Mouse (Mus musculus): ENCODE results near the gene March4. TPM values are rescaled to one million over a fixed set of nuclear protein-coding genes. Genes with fewer than 3 reads are reported as not detected.

Gene March4
- total RNA-seq, 2 experiments from 2014 or later = 0.04 to 0.16 TPM

DNA sequence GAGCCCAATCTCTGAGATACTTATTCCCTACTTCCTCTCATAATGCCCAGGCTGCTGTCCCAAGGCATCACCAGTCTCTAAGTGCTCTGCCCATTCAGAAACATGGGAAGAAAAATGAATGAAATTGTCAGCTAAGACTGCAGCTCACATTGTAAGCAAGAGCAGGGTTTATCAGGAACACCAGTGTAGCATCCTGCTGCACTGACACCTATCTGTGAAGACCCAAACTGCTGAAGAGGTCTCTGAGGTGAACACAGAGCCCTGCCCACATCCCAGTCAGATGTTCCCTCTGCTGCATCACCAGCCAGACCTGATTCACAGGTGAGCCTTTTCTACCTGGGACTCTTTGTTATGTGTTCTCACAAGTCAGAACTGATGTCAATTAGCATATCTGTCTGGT, 3.3 kb downstream of the March4 start:
- DNase-seq = no peak
- intact Hi-C loops (cut with DNase I; ENCODE audit: low total_unique reads) = no loop called here

DNA sequence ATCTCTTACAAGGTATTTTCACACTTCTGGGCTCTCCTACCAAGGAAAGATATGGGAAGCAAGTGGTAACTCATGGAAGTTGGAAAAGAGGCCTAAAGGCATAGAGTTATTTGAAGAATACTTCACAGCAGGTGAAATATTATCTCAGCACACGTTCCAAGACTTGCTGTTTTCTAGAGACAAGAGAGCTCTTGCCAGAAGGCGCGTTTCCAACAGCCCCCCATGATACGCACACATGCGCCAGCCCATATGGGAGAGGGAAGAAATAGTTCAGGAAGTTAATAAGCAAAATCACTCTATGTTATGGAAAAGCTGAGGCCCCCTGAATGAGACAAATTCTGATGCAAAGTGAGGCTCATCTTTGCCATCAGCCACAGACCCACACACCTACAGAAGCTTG, 3.8 kb downstream of the March4 start:
- intact Hi-C loops (cut with DNase I; ENCODE audit: low total_unique reads) = no loop called here

DNA sequence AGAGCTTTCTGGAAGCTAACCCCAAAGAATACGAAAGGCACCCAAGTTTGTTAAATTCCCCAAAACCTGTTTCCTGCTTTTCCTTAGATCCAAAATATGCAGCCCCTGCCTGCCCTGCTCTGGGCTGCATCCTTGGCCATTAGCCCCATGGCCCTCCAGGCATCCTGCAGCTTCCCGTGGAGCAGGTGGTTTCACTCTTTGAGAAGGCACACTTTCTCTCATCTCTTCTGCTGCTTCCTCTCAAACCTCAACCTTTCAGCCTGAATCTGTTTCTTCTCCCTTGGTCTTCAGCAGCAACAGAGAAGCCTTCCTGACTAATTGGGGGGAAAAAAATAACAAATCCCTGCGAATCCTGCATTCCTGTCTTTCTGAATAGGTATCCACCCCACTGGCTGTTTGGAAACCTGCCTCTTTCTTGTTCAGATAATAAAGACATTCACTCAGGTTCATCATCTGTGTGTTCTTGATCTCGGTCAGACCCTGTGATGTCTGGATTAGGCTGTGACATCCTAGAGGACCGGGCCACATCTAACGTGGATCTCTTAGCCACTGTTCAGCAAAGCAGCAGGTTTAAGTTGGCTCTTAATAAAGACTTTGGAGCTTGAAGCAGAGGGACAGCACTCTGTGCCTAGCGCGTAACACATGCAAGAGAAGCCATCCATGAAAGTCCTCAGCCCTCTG, 6.1 kb downstream of the March4 start:
- intact Hi-C loops (cut with DNase I; ENCODE audit: low total_unique reads) = no loop called here

More for the DNA sequence above, 3.8 kb downstream of the March4 start:
- no peak for DNase-seq

DNA sequence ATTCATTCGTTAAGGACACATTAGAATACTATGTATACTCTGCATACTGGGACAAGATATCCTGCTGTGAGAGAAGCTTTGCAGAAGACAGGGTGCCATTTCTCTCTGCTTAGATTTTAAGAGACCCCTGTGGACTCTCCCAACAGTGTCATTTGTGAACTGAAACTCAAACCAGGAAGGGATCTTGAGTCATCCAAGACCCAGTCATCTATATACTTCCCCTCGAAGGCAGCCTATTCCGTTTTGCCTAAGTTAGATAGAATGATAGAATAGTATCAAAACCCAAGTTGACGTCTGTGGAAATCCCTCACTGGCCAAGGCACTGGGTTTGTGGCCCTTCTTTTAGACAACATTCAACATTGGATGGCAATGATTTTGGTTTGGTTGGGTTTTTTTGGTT, 7.5 kb downstream of the March4 start:
- no peak for DNase-seq
- intact Hi-C loops (cut with DNase I; ENCODE audit: low total_unique reads) = no loop called here

More for the DNA sequence above, 6.1 kb downstream of the March4 start:
- DNase-seq = no peak

DNA sequence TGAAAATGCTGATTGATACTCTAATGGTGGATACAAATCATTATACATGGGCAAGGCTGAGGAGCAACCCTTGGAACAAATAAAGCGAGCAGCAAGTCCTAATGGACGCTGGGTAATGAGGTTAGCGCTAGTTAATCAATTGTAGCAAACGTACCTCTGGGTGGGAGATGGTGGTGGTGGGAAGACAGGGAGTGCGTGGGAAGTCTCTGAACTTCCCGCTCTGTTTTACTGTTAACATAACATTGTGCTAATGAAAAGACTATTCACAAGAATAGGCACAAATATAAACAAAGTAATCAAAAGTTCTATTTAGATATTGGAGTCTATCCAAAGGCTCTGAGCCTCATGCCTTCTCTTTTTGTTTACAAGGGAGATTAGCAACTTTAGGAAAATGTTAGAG, 13.1 kb downstream of the March4 start:
- no peak for DNase-seq
- intact Hi-C loops (cut with DNase I; ENCODE audit: low total_unique reads) = no loop called here

DNA sequence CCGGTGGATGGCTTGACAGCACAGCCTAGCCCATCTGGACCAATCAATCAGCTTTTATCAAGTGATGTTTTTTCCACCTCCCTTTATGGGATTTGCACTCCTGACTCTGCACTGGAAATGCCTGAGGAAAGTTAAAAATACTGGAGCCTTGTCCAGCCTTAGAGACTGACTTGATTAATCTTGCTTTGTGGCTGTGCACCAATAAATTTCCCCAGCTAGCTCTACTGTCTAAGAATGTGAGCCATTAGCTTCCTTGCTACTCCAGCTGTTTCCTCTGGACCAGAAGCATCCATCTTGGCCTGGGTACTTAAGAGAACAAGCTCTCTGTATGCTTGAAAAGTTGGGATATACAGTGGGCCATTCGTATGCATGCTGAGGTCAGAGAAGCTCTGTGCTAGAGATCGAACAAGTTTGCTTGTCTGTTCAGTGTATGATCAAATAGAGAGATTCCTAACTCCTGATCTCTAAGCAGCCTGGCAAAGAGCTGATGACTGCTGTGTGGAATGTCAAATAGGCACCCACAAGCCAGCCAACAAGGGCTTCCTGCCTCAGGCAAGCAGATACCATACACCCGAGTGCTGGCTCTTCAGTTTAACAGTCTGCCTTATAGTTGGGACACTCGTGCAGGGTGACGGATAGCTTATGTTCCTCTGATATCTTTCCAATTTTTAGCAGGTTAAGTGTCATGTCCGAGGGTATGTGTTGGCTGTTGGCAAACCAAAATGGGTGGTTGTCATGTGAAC, 25.8 kb downstream of the March4 start:
- no peak for DNase-seq
- intact Hi-C loops (cut with DNase I; ENCODE audit: low total_unique reads) = no loop called here

DNA sequence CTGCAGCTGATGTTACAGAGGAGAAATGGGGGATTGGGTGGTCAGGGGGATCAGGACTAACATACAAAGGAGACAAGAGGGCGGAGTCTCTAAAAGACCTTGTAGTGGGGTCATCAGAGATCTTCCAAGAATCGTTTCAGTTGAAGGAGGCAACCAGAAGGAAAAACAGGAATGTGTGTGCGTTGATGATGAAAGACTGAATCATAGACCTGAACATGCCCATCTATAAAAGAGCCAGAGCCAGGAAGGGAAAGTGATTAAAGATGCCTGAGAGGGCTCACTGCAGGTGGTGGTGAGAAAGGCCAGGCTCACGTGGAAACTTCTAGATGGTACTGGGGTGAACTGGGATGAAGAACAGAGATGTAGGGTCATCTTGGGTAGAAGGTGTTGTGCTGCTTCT, 27.2 kb downstream of the March4 start:
- intact Hi-C loops (cut with DNase I; ENCODE audit: low total_unique reads) = no loop called here
- DNase-seq = no peak

DNA sequence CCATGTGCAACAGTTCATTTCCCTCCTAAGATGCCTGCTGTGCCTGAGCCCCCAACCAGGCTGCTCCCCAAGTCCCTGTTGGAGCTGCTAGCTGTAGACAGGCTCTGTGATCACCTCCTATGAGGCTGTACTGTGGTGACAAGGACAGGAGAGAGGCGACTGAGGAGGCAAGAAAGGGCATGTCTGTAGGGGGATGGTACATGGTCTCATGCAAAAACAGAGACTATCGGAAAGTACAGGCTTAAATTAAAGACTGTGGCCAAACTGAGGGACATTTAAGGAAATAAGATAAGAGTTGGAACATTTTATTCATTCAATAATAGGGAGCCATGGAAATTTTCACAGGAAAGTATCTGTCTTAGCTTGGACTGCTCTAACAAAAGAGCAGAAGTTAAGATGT, 29.1 kb downstream of the March4 start:
- intact Hi-C loops (cut with DNase I; ENCODE audit: low total_unique reads) = no loop called here
- DNase-seq = no peak

DNA sequence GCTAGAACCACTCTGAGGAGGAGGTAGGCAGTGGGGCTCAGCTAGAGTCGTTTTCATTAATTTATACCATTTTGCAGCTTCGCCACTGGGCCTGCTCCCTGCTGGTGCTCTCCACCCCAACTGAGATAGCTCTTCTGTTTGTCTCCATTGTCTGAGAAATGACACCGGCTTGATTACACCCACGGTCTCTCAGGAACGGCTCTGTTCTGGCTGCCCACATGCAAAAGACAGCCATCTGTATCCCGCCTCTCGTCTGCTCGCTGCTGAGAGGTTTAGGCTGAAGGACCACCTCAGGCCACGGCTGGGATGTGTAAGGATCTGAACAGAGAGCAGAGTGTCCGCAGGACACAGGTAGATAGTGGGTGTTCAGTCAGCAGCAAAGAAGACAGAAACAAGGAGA, 30.5 kb downstream of the March4 start:
- intact Hi-C loops (cut with DNase I; ENCODE audit: low total_unique reads) = no loop called here
- no peak for DNase-seq

DNA sequence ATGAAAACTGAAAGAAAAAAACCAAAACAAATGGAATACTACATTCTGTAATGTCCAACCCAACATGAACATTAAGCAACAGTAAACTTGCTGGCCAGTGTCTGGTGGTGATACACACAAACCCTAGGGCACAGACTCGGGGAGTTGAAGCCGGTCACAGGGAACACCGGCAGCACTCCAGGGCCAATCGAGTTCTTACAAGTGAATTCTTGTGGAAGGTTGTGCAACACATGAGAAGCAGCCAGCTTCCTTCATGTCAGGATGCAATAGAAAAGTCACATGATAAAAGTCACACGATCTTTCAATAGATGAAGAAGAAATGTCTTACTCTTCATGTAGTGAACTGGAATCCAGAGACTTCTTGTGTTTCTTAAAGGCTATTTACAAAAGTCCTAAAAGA, 39.1 kb downstream of the March4 start:
- intact Hi-C loops (cut with DNase I; ENCODE audit: low total_unique reads) = no loop called here
- DNase-seq = no peak

DNA sequence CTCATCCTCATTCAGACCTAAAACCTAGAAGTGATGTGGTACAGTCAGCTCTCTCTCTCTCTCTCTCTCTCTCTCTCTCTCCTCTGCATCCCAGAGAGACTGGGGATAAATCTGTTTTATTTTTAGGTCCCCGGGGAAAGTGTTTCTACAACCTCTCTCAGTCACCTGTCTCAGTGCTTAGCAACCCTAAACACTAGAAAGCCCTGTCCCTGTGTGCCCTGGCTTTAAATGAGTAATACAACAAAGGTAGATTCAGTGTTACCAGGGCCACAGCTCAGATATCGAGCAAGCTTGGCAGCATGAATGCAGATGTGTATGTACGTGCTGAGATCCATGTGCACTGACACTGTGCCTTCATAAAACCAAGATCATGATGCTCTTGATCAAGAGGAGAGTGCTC, 43.3 kb downstream of the March4 start:
- no peak for DNase-seq
- intact Hi-C loops (cut with DNase I; ENCODE audit: low total_unique reads) = no loop called here

DNA sequence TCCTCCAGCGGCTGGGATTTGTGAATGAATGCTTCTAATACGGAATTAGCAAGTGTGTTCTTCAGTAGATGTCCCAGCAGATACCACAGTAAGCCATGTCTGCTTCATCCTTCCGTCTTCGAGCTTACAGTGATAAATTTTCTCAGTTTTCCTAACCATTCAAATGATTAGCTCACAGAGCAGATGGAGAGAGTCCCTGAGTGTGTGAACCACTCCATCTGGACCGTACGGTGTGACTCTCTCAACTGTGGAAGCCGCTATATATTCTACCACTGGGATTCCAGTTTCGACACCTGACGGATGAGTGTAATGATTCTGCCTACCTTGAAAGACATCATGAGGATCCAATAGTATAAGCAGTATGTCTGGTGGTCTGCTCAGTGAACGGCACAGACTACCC, 44.1 kb downstream of the March4 start:
- no peak for DNase-seq
- intact Hi-C loops (cut with DNase I; ENCODE audit: low total_unique reads) = no loop called here

DNA sequence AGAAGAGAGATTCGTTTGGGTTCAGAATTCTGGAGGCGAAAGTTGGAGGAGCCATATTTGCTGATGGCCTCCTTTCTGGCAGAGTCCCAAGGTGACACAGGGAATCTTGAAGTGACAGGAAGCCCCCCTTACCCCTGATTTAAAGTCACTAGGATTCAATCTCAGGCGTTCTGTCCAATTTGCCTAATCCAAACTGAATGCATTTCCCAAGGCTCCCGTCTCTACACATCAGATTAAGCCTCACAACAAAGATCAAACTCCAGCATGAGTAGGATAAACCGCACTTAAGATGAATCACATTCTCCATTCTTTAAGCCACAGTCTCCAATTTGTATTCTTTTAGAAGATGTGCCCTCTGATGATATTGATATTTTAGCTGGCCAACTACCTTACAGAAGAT, 45.4 kb downstream of the March4 start:
- intact Hi-C loops (cut with DNase I; ENCODE audit: low total_unique reads) = no loop called here

DNA sequence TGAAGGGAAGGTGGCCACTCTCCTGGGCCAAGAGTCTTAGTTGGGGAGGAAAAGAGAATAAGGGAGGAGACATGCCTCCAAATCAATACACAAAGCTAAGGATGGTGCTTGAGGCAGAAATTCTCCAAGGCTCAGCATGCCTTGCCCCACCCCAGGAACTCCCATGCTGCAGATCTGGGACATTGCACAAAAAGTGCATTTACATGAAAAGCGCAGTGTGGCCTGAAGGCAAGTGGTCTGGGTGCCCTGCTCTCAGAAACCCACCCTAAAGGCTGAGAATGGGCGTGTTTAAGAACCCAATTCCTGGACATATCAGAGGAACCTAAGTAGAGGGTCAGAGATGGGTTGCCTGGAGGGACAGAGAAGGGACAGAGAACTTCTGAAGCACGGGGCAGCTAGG, 45.9 kb downstream of the March4 start:
- DNase-seq = no peak
- intact Hi-C loops (cut with DNase I; ENCODE audit: low total_unique reads) = no loop called here

More for the DNA sequence above, 45.4 kb downstream of the March4 start:
- no peak for DNase-seq

DNA sequence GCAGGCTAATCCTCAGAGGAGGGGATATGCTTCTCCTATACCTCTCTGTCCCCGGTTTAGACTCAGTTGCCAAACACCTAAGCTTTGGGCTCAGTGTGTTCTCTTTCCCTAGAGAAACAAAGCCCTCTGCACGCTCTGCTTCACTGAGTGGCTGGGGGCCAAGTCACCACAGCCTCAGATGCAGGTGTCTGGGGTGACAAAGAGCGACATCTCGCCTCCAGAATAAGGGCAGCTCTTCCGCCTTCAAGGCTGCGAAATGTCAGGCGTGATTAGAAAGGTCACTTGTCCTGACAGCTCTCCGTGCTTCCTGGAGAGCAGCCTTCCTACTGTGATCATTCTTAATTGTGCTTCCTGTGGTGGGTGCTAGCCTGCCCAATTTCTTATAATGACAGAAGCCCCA, 46.5 kb downstream of the March4 start:
- intact Hi-C loops (cut with DNase I; ENCODE audit: low total_unique reads) = no loop called here

DNA sequence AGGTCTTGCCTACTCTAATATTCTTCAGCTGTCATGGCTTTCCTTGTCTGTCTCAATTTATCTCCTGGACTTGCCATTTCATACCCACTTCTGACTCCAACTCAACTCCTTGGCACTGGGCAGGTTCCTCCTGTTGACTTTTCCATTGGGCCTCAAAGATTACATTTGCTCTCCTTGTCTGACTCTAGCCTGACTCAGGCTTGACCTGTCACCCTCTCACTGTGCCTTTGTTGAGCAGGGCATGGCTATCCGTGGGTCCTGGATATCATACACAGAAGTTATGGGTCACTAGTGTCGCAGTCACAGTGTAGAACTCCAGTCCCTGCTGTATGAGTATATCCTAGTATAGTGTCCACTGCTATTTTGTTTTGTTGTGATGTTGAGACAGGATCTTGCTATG, 60.1 kb downstream of the March4 start:
- intact Hi-C loops (cut with DNase I; ENCODE audit: low total_unique reads) = no loop called here
- DNase-seq = no peak

More for the DNA sequence above, 46.5 kb downstream of the March4 start:
- DNase-seq = no peak

DNA sequence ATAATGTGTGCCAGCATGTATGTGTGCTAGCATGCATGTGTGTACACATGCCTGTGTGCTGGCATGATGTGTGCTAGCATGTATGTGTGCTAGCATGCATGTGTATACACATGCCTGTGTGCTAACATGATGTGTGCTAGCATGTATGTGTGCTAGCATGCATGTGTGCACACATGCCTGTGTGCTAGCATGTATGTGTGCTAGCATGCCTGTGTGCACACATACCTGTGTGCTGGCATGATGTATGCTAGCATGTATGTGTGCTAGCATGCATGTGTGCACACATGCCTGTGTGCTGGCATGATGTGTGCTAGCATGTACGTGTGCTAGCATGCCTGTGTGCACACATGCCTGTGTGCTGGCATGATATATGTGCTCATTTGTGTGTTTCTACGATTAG, 67.7 kb downstream of the March4 start:
- DNase-seq = no peak
- intact Hi-C loops (cut with DNase I; ENCODE audit: low total_unique reads) = no loop called here

DNA sequence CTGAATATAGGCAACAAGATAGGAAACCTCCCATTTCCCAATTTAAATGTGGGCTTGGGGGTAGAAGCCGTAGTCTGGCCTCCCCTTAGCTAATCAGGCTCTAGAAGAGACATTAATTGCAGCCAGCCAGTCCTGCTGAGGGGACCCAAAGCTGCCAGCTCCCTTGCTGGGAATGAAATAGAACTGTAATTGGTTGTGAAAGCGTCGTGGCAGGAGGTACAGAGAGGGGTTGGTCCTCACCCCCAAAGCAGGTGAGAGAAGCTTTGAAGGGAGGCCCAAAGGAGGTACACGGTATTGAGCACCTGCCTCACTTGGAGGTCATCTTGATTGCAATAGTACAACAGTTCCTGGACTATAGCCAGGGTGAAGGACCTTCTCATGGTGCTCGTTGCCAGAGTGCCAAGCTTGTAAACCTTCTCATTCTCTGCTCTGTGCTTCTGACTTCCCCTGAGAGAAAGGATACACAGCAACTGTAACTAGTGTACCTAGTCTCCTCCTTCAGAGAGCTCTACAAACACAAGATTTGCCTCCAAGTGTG, 68.2 kb downstream of the March4 start:
- intact Hi-C loops (cut with DNase I; ENCODE audit: low total_unique reads) = no loop called here

DNA sequence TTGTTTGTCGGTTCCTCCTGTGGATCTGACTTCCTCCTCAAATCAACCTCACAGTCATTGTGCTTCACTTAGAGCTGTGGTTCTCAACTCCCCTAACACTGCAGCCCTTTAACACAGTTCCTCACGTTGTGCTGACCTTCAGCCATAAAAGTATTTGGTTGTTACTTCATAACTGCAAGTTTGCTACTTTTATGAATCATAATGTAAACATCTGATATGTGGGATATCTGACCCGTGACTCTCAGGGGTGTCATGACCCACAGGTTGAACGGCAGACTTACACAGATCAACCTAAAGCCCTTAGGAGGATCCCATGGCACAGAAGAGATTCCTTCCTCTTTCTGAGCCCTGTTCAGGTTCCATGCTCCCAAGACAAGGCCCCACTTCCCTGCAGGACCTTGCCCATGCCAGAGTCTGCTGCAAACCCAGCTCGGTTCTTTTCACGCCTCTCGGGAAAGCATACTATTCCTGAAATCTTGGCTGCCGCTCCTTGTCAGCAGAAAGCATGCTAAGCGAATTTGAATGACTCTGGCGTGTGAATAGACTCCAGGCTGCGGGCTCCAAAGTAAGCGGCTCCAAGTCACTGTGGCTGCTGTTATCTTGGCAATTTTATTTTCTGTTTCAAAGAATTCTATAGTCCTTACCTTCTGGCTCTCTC, 71.7 kb downstream of the March4 start:
- no peak for DNase-seq
- intact Hi-C loops (cut with DNase I; ENCODE audit: low total_unique reads) = no loop called here

More for the DNA sequence above, 68.2 kb downstream of the March4 start:
- DNase-seq = no peak

DNA sequence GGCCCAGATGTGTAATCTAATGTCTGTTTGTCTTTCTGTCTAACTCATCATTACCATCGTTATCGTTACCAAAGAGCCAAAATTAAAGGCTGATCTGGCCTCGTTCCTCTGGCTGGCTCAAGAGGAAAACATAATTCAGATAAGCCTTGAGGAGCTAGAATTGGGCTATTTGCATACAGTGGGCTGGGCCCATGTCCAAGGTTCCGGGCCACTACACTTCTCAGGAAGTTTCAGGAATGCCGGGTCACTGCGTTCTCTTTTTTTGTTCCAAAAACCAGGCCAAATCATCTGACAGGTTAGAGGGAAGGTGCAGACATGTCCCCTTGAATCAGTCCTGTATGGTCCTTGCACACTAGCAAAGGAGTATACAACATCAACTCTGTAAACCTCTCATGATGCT, 74.2 kb downstream of the March4 start:
- DNase-seq = no peak
- intact Hi-C loops (cut with DNase I; ENCODE audit: low total_unique reads) = no loop called here

DNA sequence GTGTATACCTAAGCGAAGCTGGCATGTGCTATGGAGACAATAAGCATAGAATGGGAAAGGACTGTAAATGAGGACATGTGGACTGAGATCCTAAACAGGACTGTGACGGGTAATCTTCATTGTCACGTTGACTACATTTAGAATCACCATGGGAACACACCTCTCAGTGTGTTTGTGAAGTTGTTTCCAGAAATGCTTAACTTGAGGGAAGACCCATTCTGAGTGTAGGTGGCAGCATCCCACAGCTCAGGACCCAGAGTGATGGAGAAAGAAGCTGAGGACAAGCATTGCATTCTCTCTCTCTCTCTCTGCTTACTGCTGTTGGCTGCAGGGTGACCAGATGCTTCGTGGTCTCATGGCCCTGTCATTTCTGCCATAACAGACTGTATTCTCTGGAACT, 79.1 kb downstream of the March4 start:
- no peak for DNase-seq
- intact Hi-C loops (cut with DNase I; ENCODE audit: low total_unique reads) = no loop called here
